Mouse (Mus musculus) bone marrow macrophage, adult 2 months (primary cell): ENCODE results near the gene Ncoa4. TPM values are rescaled to one million over a fixed set of nuclear protein-coding genes. Genes with fewer than 3 reads are reported as not detected.

Experiments
- H3K27ac ChIP-seq: 2 replicates; pipeline ENCODE4 v1.5.1; 2012; ENCODE audit warnings: low read depth, low read length; ENCODE audit not compliant: insufficient read depth
- H3K4me1 ChIP-seq: 2 replicates; pipeline ENCODE4 v1.6.1; 2012; ENCODE audit warnings: low read length; ENCODE audit not compliant: control insufficient read depth, insufficient read depth
- H3K4me3 ChIP-seq: 2 replicates; pipeline ENCODE4 v1.5.1; 2012; ENCODE audit warnings: mild to moderate bottlenecking, low read length, moderate library complexity; ENCODE audit not compliant: insufficient read depth
- CTCF ChIP-seq: IDR thresholded peaks from 2 replicates; pipeline ENCODE4 v1.5.1; 2012; ENCODE audit warnings: low read depth, mild to moderate bottlenecking, low read length, moderate library complexity
- POLR2A ChIP-seq: IDR thresholded peaks from 2 replicates; pipeline ENCODE4 v1.6.1; 2012; ENCODE audit warnings: mild to moderate bottlenecking, low read depth, low read length, borderline replicate concordance
- polyA plus RNA-seq: library from polyadenylated mRNA; stranded (reverse); fragments of >200 nt; gene quantifications from 2 replicates; pipeline ENCODE4 v1.2.4, GENCODE M21; 2012; ENCODE audit not compliant: missing spikeins, insufficient read depth, insufficient read length

The Ncoa4 gene
- polyA plus RNA-seq, 1 experiment = 209 TPM

DNA sequence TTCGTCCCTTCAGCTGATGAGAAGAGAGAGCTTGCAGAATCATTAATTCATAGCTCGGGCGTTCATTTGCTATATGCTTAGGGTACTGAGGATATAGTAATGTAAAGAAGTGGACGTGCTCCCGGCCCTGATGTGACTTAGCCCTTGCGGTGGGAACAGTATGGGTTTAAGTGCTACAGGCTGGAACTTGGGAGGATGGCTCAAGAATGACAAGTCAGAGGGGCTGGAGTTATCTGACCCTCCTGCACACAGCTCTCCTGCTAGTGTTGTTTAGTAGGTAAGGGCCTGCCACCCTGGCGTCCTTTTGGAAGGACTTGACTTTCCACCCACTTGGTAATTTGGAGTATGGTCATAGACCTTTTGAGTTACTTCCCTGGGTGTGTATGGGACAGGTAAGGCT is 898 bp downstream of the Ncoa4 start:
- peak overlapping the region; percentile 93 for H3K4me3 ChIP-seq
- peaks cover 32% of the 10 kb centered on the region for H3K4me1 ChIP-seq
- H3K27ac ChIP-seq = peak overlapping the region; percentile 82
- TF ChIP-seq CTCF (no peak), POLR2A (no peak)

DNA sequence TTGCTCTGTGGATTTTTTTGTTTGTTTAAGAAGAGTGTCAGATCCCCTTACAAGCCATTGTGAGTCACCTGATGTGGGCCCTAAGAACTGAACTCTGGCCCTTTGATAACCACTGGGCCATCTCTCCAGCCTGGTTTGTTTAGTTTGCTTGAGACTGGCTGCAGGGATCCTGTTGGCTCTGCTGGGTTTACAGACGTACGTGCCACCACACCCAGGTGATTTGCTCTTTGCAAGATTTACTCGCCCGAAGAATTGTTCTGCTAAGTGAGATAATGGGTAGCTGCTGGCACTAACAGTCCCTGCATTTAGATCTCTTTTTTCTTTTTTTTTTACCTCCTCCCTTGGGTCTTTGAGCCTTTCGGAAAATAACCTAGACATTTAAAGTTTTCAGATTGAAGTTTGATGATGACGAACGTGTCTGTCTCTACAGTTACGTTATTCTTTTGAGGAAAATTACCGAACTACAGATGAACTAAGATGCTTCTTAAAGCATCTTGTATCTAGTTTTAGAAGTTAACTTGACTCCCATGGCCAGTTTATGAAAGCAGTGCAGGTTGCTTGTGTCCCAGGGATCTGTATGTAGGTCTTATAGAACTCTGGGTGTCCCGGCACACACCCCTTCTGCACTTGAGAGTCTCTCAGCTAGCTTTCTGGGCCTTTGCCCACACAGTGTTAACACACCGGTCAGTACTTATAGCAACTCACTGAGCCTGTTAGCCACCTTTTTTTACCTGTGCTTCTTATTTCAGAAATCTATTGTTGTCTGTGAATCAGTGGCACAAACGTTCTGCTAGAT is 1.6 kb downstream of the Ncoa4 start:
- Histone ChIP-seq H3K4me3 (peak overlapping the region; percentile 93), H3K27ac (peak overlapping the region; percentile 82; the same call in 1 of the 2 replicates), H3K4me1 (peaks cover 32% of the 10 kb centered on the region)
- no peak for TF ChIP-seq CTCF
- no peak for TF ChIP-seq POLR2A

DNA sequence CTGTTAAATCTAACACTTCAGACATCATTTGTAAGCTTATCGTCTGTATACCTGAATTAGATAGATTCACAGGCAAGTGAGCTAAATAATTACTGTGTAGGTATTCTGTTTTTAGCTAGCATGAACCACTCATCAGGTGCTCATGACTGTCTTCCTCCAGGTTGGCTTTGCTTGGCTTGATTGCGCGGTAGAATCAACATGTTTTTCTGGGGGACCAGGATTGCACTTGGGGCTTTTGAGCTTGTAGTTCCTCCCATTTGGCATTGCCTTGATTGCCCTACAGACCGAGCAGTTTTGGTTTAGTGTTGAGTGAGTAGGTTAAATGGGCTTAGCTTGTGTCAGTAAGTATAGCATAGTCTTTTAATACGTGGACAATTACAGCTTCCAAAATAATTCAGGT is 2.6 kb downstream of the Ncoa4 start:
- H3K4me1 ChIP-seq = peaks cover 32% of the 10 kb centered on the region
- peak overlapping the region; percentile 81 for H3K27ac ChIP-seq
- peak overlapping the region; percentile 9; the same call in 1 of the 2 replicates for H3K4me3 ChIP-seq
- TF ChIP-seq CTCF = no peak
- no peak for TF ChIP-seq POLR2A

DNA sequence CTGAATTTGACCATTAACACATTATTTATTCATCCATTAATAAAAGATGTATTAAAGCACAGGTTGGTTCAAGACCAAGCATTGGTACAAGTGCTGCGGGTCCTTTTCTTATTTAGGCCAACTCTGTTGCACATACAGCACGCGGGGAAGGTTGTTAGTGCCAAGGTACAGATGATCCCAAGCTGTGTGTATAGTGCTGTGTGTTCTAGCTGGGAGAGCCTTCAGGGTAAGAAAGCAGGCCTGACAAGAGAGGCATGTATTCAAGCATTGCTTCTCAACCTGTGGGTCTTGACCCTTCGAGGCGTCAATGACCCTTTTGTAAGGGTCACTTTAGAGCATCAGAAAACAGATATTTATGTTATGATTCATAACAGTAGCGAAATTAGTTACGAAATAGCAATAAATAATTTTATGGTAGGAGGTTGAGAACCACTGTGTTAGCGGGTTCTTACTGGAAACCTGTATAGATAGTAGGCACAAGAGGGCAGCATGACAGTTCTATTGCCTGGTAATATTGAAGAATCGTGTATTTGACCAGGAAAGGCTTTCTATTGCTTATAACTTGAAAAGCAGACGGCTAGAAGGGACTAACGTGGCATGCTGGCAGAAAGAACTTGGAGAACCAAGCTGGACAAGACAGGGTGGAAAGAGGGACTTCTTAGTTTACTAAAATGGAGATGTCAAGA is 3.7 kb downstream of the Ncoa4 start:
- no peak overlapping the region for H3K4me3 ChIP-seq
- TF ChIP-seq POLR2A = no peak
- TF ChIP-seq CTCF = no peak
- no peak overlapping the region; the same call in 1 of the 2 replicates for H3K27ac ChIP-seq
- H3K4me1 ChIP-seq = peaks cover 32% of the 10 kb centered on the region

DNA sequence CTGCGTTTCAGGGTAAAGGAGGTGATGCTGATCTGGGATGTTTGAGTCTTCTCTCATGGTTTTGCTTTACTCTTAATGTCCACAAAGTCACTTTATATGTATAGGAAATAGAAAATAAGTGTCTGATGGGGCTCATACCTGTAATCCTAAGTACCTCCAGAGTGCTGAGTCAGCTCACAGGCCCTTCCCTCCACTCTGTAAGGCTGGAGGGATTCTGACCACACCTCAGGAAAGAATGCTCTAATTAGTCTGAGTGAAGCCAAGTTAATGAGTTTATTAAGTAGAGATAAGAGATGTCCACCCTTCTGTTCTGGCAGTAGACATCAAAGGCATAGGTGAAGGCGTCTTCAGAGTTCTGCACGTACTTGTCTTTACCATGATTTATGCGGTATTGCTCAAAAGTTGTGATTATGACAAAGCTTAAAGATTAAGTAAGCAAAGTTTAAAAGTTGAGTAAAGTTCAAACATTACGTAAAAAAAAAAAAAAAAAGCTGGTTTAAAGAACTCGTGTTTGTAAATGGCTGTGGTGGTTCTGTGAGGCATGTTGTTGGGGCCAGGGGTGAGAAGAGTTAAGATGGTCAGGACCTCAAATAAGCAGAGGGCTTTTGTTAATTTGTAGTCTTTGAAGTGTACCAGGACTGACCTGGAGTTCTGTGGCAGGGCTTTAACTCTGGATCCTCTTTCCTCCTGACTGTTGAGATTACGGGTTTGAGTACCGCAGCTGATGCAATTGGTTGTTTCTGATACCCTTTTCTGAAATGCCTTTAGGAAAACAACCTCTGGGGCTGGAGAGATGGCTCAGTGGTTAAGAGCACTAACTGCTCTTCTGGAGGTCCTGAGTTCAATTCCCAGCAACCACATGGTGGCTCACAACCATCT is 4.7 kb downstream of the Ncoa4 start:
- no peak for TF ChIP-seq POLR2A
- TF ChIP-seq CTCF = no peak
- H3K4me1 ChIP-seq = peaks cover 38% of the 10 kb centered on the region
- H3K27ac ChIP-seq = no peak overlapping the region
- 0 out of 2 replicates have a peak overlapping the region, but pooled peaks have one; percentile 4 for H3K4me3 ChIP-seq

DNA sequence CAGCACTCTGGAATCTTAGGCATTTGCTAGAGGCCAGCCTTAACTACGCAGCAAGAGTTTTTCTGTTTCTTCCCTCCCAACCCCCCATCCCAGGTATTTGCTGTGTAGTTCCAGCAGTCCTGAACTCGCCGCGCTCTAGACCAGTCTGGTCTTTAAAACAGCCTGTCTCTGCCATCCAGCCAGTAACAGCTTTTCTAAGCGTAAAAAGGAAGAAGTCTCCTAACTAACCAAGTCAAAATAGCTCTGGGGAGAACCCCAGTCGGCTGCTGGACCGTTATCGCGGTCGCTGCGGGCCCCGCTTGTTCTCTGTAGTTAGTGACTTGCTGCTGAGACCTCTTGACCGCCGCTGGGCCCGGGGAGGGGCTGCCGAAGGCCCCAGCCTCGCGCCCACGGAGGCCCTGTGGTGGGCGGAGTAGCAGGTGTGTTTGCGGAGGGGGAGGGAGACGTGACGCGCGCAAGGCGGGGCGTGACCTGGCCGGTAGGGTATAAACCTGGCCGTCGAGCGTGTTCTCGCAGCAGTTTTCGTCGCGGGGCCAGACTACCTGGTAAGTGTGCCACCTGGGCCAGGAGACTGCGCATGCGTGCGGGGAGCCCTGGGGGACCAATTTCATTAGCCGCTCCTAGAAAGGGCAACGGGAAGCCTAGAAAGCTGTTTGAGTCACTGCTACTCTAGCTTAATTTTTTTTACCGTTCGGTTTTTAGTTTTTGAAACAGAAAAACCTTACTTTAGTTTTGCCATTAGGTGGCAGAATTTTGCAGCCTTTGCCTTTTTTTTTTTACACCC is 5.8 kb downstream of the Ncoa4 start:
- Histone ChIP-seq H3K27ac (peak overlapping the region; percentile 84), H3K4me1 (peaks cover 49% of the 10 kb centered on the region), H3K4me3 (peak overlapping the region; percentile 85)
- TF ChIP-seq POLR2A (no peak), CTCF (no peak)

DNA sequence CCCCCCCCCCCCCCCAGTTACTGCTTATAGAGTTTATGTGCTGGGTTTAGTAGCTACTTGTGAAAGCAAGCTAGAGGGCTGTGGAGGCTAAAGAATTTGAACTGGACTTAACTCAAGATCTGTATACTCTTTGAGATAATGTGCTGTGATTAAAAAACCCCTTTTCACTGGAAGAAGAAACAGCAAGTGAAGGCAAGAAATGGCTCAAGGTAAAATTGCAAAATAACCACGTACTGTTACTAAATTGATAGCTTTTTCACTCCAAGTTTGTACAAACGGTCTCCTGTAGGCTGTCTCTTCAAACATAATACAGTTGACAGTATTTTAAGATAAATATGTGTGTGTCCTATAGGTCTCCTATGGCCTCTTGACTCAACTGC is 6.4 kb downstream of the Ncoa4 start:
- Histone ChIP-seq H3K27ac (peak overlapping the region; percentile 97), H3K4me1 (peaks cover 55% of the 10 kb centered on the region)

DNA sequence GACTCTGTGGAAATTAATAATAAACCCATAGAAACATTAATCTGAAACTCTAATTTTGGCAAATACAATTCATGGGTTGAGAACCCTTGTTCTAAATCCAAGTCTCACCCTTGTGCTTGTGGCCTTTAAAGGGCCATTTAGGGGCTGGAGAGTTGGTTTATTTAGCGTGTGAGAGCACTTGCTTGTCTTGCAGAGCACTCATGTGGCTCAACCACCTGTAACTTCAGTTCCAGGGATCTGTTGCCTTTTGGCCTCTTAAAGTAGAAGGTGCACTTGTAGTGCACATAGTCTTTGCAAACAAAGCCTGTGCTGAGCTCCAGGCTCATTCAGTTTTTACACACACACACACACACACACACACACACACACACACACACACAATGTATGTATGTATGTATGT is 7.2 kb downstream of the Ncoa4 start:
- TF ChIP-seq POLR2A (no peak), CTCF (no peak)
- peak overlapping the region; percentile 62 for H3K4me3 ChIP-seq
- peaks cover 51% of the 10 kb centered on the region for H3K4me1 ChIP-seq
- H3K27ac ChIP-seq = peak overlapping the region; percentile 97

More for the DNA sequence above, 6.4 kb downstream of the Ncoa4 start:
- peak overlapping the region; percentile 62 for H3K4me3 ChIP-seq
- no peak for TF ChIP-seq CTCF
- no peak for TF ChIP-seq POLR2A

DNA sequence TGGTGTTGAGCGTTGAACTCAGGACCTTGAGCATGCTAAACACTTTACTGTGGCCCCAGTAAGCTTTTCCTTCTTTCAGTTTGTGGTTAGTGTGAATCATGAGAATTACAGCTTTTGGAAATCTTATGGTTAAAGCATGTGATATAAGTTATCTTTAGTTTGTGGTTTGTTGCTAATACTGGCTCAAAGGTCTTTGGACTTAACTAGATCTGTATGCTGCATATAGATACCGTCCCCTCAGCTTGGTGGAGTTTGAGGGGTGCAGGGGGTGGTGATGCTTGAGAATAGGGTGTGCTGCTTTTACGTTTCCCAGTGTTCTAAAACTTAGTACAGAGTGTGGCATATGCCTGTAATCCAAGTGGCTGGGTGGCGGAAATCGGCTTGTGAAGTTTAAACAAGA is 7.7 kb downstream of the Ncoa4 start:
- Histone ChIP-seq H3K4me1 (peaks cover 46% of the 10 kb centered on the region), H3K27ac (peak overlapping the region; percentile 97), H3K4me3 (peak overlapping the region; percentile 62)
- TF ChIP-seq POLR2A (no peak), CTCF (no peak)
